Mouse (Mus musculus): ENCODE results near the gene Sult2b1. TPM values are rescaled to one million over a fixed set of nuclear protein-coding genes. Genes with fewer than 3 reads are reported as not detected.
A peak's percentile ranks its signal among the peaks of the same experiment; 100 is the strongest.

The Sult2b1 gene
- polyA plus RNA-seq, 1 experiment from 2014 or later, result 2.5 TPM

GRCm38 (mm10) chr7:45716460-45716857 lies 68.0 kb downstream of the Sult2b1 start:
- Histone ChIP-seq H3K9ac (replicated peaks; ENCODE audit: low read length) (0 out of 2 replicates have a peak overlapping the region, but pooled peaks have one; percentile 5), H3K4me3 (ENCODE audit: low read length) (peak overlapping the region; percentile 97), H3K4me1 (ENCODE audit: insufficient read depth, low read length) (peaks cover 43% of the 10 kb centered on the region), H3K36me3 (ENCODE audit: insufficient read depth, low read length) (peaks cover 44% of the 10 kb centered on the region), H3K9me3 (ENCODE audit: low read length) (no peaks in the 10 kb centered on the region), H3K27me3 (ENCODE audit: insufficient read depth, low read length) (no peaks in the 10 kb centered on the region), H3K4me2 (replicated peaks; ENCODE audit: low read depth, low read length) (peak overlapping the region; percentile 84), H3K27ac (ENCODE audit: low read length) (no peak overlapping the region)
- WGBS, result 89% methylated on average over 3 of the region's 3 CpGs
- ATAC-seq (ENCODE audit: low FRiP score, low TSS enrichment), result no peak

GRCm38 (mm10) chr7:45715741-45716459 lies 68.6 kb downstream of the Sult2b1 start:
- H3K27me3 ChIP-seq (ENCODE audit: insufficient read depth, low read length), result no peaks in the 10 kb centered on the region
- peaks cover 43% of the 10 kb centered on the region for H3K4me1 ChIP-seq (ENCODE audit: insufficient read depth, low read length)
- H3K4me3 ChIP-seq (ENCODE audit: low read length), result peak overlapping the region; percentile 54
- peak overlapping the region; percentile 8; the same call in 1 of the 2 replicates for H3K9ac ChIP-seq (replicated peaks; ENCODE audit: low read length)
- peak overlapping the region; percentile 84 for H3K4me2 ChIP-seq (replicated peaks; ENCODE audit: low read depth, low read length)
- 82% methylated on average over 19 of the region's 19 CpGs for WGBS
- H3K36me3 ChIP-seq (ENCODE audit: insufficient read depth, low read length), result peaks cover 44% of the 10 kb centered on the region
- H3K9me3 ChIP-seq (ENCODE audit: low read length), result no peaks in the 10 kb centered on the region
- no peak for ATAC-seq (ENCODE audit: low FRiP score, low TSS enrichment)
- peak overlapping the region; percentile 41; the same call in 1 of the 2 replicates for H3K27ac ChIP-seq (ENCODE audit: low read length)

- H3K27ac ChIP-seq (ENCODE audit: low read length), result peak within 1 kb of the TSS; percentile 41; the same call in 1 of the 2 replicates
- H3K27me3 ChIP-seq (ENCODE audit: insufficient read depth, low read length), result no peaks in the 10 kb centered on the region
- H3K4me1 ChIP-seq (ENCODE audit: insufficient read depth, low read length), result peaks cover 43% of the 10 kb centered on the region
- peak within 1 kb of the TSS; percentile 54 for H3K4me3 ChIP-seq (ENCODE audit: low read length)
- ATAC-seq (ENCODE audit: low FRiP score, low TSS enrichment), result peak; percentile 93
- peak within 1 kb of the TSS; percentile 84 for H3K4me2 ChIP-seq (replicated peaks; ENCODE audit: low read depth, low read length)
- peaks cover 44% of the 10 kb centered on the region for H3K36me3 ChIP-seq (ENCODE audit: insufficient read depth, low read length)
- WGBS, result 6% methylated on average over 34 of the region's 34 CpGs
- peak within 1 kb of the TSS; percentile 58 for H3K9ac ChIP-seq (replicated peaks; ENCODE audit: low read length)
- H3K9me3 ChIP-seq (ENCODE audit: low read length), result no peaks in the 10 kb centered on the region
These were observed 69.3 kb downstream of the Sult2b1 start, which contains the start of gene Rpl18 for GRCm38 (mm10) chr7:45715090-45715708. Gene Rpl18 (plus strand): TSS chr7:45715457.

- peaks cover 39% of the 10 kb centered on the region for H3K4me1 ChIP-seq (ENCODE audit: insufficient read depth, low read length)
- 10% methylated on average over 14 of the region's 14 CpGs for whole genome bisulfite sequencing
These were observed 69.8 kb downstream of the Sult2b1 start for GRCm38 (mm10) chr7:45714630-45715089.

GRCm38 (mm10) chr7:45713881-45714520 lies 70.5 kb downstream of the Sult2b1 start:
- peak overlapping the region; percentile 58 for H3K9ac ChIP-seq (replicated peaks; ENCODE audit: low read length)
- H3K4me1 ChIP-seq (ENCODE audit: insufficient read depth, low read length), result peaks cover 35% of the 10 kb centered on the region
- H3K4me2 ChIP-seq (replicated peaks; ENCODE audit: low read depth, low read length), result peak overlapping the region; percentile 84
- H3K36me3 ChIP-seq (ENCODE audit: insufficient read depth, low read length), result peaks cover 34% of the 10 kb centered on the region
- ATAC-seq (ENCODE audit: low FRiP score, low TSS enrichment), result no peak
- WGBS, result 74% methylated on average over 6 of the region's 6 CpGs
- H3K9me3 ChIP-seq (ENCODE audit: low read length), result no peaks in the 10 kb centered on the region
- no peaks in the 10 kb centered on the region for H3K27me3 ChIP-seq (ENCODE audit: insufficient read depth, low read length)
- H3K27ac ChIP-seq (ENCODE audit: low read length), result peak overlapping the region; percentile 3; the same call in 1 of the 2 replicates
- peak overlapping the region; percentile 54 for H3K4me3 ChIP-seq (ENCODE audit: low read length)

More at GRCm38 (mm10) chr7:45714630-45715089, 69.8 kb downstream of the Sult2b1 start:
- Histone ChIP-seq H3K36me3 (ENCODE audit: insufficient read depth, low read length) (peaks cover 39% of the 10 kb centered on the region), H3K27ac (ENCODE audit: low read length) (peak overlapping the region; percentile 3; the same call in 1 of the 2 replicates), H3K27me3 (ENCODE audit: insufficient read depth, low read length) (no peaks in the 10 kb centered on the region), H3K9ac (replicated peaks; ENCODE audit: low read length) (peak overlapping the region; percentile 58), H3K4me2 (replicated peaks; ENCODE audit: low read depth, low read length) (peak overlapping the region; percentile 84), H3K9me3 (ENCODE audit: low read length) (no peaks in the 10 kb centered on the region), H3K4me3 (ENCODE audit: low read length) (peak overlapping the region; percentile 54)
- peak; percentile 40 for ATAC-seq (ENCODE audit: low FRiP score, low TSS enrichment)

- Histone ChIP-seq H3K27me3 (ENCODE audit: insufficient read depth, low read length) (no peaks in the 10 kb centered on the region), H3K9ac (replicated peaks; ENCODE audit: low read length) (no peak overlapping the region), H3K4me2 (replicated peaks; ENCODE audit: low read depth, low read length) (no peak overlapping the region), H3K9me3 (ENCODE audit: low read length) (no peaks in the 10 kb centered on the region), H3K36me3 (ENCODE audit: insufficient read depth, low read length) (peaks cover 34% of the 10 kb centered on the region), H3K27ac (ENCODE audit: low read length) (no peak overlapping the region), H3K4me3 (ENCODE audit: low read length) (no peak overlapping the region), H3K4me1 (ENCODE audit: insufficient read depth, low read length) (peaks cover 39% of the 10 kb centered on the region)
- no peak for ATAC-seq (ENCODE audit: low FRiP score, low TSS enrichment)
- 93% methylated on average over 16 of the region's 16 CpGs for WGBS
These were observed 71.1 kb downstream of the Sult2b1 start for GRCm38 (mm10) chr7:45713396-45713795.

GRCm38 (mm10) chr7:45712022-45712757 lies 72.3 kb downstream of the Sult2b1 start:
- no peak for ATAC-seq (ENCODE audit: low FRiP score, low TSS enrichment)
- Histone ChIP-seq H3K36me3 (ENCODE audit: insufficient read depth, low read length) (peaks cover 34% of the 10 kb centered on the region), H3K27me3 (ENCODE audit: insufficient read depth, low read length) (no peaks in the 10 kb centered on the region), H3K4me1 (ENCODE audit: insufficient read depth, low read length) (peaks cover 49% of the 10 kb centered on the region), H3K9ac (replicated peaks; ENCODE audit: low read length) (no peak overlapping the region), H3K4me2 (replicated peaks; ENCODE audit: low read depth, low read length) (no peak overlapping the region), H3K9me3 (ENCODE audit: low read length) (no peaks in the 10 kb centered on the region), H3K27ac (ENCODE audit: low read length) (no peak overlapping the region), H3K4me3 (ENCODE audit: low read length) (no peak overlapping the region)
- 88% methylated on average over 21 of the region's 21 CpGs for WGBS

- no peak for ATAC-seq (ENCODE audit: low FRiP score, low TSS enrichment)
- Histone ChIP-seq H3K4me1 (ENCODE audit: insufficient read depth, low read length) (peaks cover 47% of the 10 kb centered on the region), H3K36me3 (ENCODE audit: insufficient read depth, low read length) (peaks cover 34% of the 10 kb centered on the region), H3K27ac (ENCODE audit: low read length) (no peak overlapping the region), H3K4me2 (replicated peaks; ENCODE audit: low read depth, low read length) (no peak overlapping the region), H3K9ac (replicated peaks; ENCODE audit: low read length) (no peak overlapping the region), H3K9me3 (ENCODE audit: low read length) (no peaks in the 10 kb centered on the region), H3K4me3 (ENCODE audit: low read length) (no peak overlapping the region), H3K27me3 (ENCODE audit: insufficient read depth, low read length) (no peaks in the 10 kb centered on the region)
- 89% methylated on average over 24 of the region's 24 CpGs for WGBS
These were observed 73.0 kb downstream of the Sult2b1 start for GRCm38 (mm10) chr7:45711316-45712021.
